Mouse (Mus musculus) intestine, embryonic 14.5 days (tissue): ENCODE measurements around the gene H2-M11. TPM values are rescaled to one million over a fixed set of nuclear protein-coding genes. Genes with fewer than 3 reads are reported as not detected.

Experiments
- ATAC-seq: fragments of 200-750 bp; cut with Nextera tagmentation; replicated peaks from 2 replicates; pipeline ENCODE4 v1.8.0; 2017; ENCODE audit warnings: low read depth, moderate number of reproducible peaks, moderate TSS enrichment, moderate library complexity; ENCODE audit not compliant: low FRiP score, low TSS enrichment
- DNase-seq: peaks from one replicate; pipeline ENCODE4 v3.0.0-alpha.2; 2018; ENCODE audit warnings: low spot score
- H3K27ac ChIP-seq: fragments of 300-500 bp; sonication (generic); 2 replicates; pipeline ENCODE4 v1.5.1; 2014; ENCODE audit warnings: low read depth, mild to moderate bottlenecking, control low read depth
- H3K27me3 ChIP-seq: fragments of 300-500 bp; sonication (generic); replicated peaks from 2 replicates; pipeline ENCODE4 v1.6.1; 2014; ENCODE audit warnings: low read length, control low read depth; ENCODE audit not compliant: control insufficient read depth, insufficient read depth
- H3K36me3 ChIP-seq: fragments of 300-500 bp; sonication (generic); 2 replicates; pipeline ENCODE4 v1.6.1; 2014; ENCODE audit warnings: low read length, control low read depth; ENCODE audit not compliant: control insufficient read depth, insufficient read depth
- H3K4me1 ChIP-seq: fragments of 300-500 bp; sonication (generic); replicated peaks from 2 replicates; pipeline ENCODE4 v1.6.1; 2014; ENCODE audit warnings: low read length, control low read depth, mixed read lengths; ENCODE audit not compliant: control insufficient read depth, insufficient read depth
- H3K4me2 ChIP-seq: fragments of 300-500 bp; sonication (generic); 2 replicates; pipeline ENCODE4 v1.6.1; 2014; ENCODE audit warnings: low read length
- H3K4me3 ChIP-seq: fragments of 300-500 bp; sonication (generic); 2 replicates; pipeline ENCODE4 v1.5.1; 2014; ENCODE audit warnings: low read depth, low read length, control low read depth, mixed read lengths
- H3K9ac ChIP-seq: fragments of 300-500 bp; sonication (generic); 2 replicates; pipeline ENCODE4 v1.6.1; 2014; ENCODE audit warnings: mild to moderate bottlenecking, low read length
- H3K9me3 ChIP-seq: fragments of 300-500 bp; sonication (generic); 2 replicates; pipeline ENCODE4 v1.6.1; 2016; ENCODE audit warnings: low read length, control low read depth; ENCODE audit not compliant: control insufficient read depth
- WGBS: fragments of 180-500 bp; shearing (Covaris S2); extraction: QIAGEN DNeasy Blood & Tissue Kit; methylation state at CpG from one replicate; pipeline ENCODE4 v1.1.7; 2014; 5-methylcytosine and 5-hydroxymethylcytosine counted together
- polyA plus RNA-seq: library from polyadenylated mRNA; unstranded; fragments of >200 nt; fragmentation: Nextera tagmentation; extraction: Ambion mirVana; gene quantifications from 2 replicates; pipeline ENCODE4 v1.2.1, GENCODE M21; 2014

The H2-M11 gene
- not detected in 2 replicates for polyA plus RNA-seq

GRCm38 (mm10) chr17:36546775-36547174 is at the start of gene H2-M11:
H2-M11 (plus strand) TSS chr17:36547075.
- no peak for DNase-seq
- Histone ChIP-seq H3K9me3 (no peaks in the 10 kb centered on the region), H3K4me1 (no peaks in the 10 kb centered on the region), H3K4me3 (no peak within 1 kb of the TSS), H3K27ac (no peak within 1 kb of the TSS), H3K9ac (no peak within 1 kb of the TSS), H3K27me3 (no peaks in the 10 kb centered on the region), H3K36me3 (no peaks in the 10 kb centered on the region), H3K4me2 (no peak within 1 kb of the TSS)
- 57% methylated on average over 3 of the region's 3 CpGs for WGBS
- ATAC-seq, result no peak

GRCm38 (mm10) chr17:36500435-36500834 is 46.4 kb upstream of the H2-M11 start:
- H3K4me2 ChIP-seq, result no peak overlapping the region
- H3K4me1 ChIP-seq, result no peaks in the 10 kb centered on the region
- DNase-seq (no peak), ATAC-seq (no peak)
- no peak overlapping the region for H3K27ac ChIP-seq
- H3K4me3 ChIP-seq, result no peak overlapping the region
- no peaks in the 10 kb centered on the region for H3K36me3 ChIP-seq
- no peak overlapping the region for H3K9ac ChIP-seq
- H3K9me3 ChIP-seq, result no peaks in the 10 kb centered on the region
- 40% methylated on average over 1 of the region's 1 CpGs for WGBS
- H3K27me3 ChIP-seq, result no peaks in the 10 kb centered on the region

GRCm38 (mm10) chr17:36503910-36504309 is 43.0 kb upstream of the H2-M11 start:
- Histone ChIP-seq H3K27me3 (no peaks in the 10 kb centered on the region), H3K9ac (no peak overlapping the region), H3K9me3 (no peaks in the 10 kb centered on the region), H3K27ac (no peak overlapping the region), H3K4me2 (no peak overlapping the region), H3K36me3 (no peaks in the 10 kb centered on the region), H3K4me3 (no peak overlapping the region), H3K4me1 (no peaks in the 10 kb centered on the region)
- DNase-seq, result no peak
- no peak for ATAC-seq

Other genes starting within 250 kb of the H2-M11 start
- gene H2-M10.1, start 220.9 kb upstream of the H2-M11 start, polyA plus RNA-seq, result not detected in 2 replicates
- gene H2-M10.3, start 178.7 kb upstream of the H2-M11 start, polyA plus RNA-seq, result not detected in 2 replicates
- gene H2-M10.4, start 84.7 kb upstream of the H2-M11 start, polyA plus RNA-seq, result not detected in 2 replicates
- gene H2-M9, start 95.6 kb downstream of the H2-M11 start, polyA plus RNA-seq, result not detected in 2 replicates
- gene H2-M1, start 125.1 kb downstream of the H2-M11 start, polyA plus RNA-seq, result not detected in 2 replicates
- not detected in 2 replicates for gene H2-M10.5, start 225.8 kb downstream of the H2-M11 start, polyA plus RNA-seq